Mouse (Mus musculus) thymus, adult 2 months (tissue): Measurements from ENCODE around the gene Gjc2.

ENCODE experiments used
- CTCF ChIP-seq: fragments of 200-500 bp; IDR thresholded peaks from 2 replicates; pipeline ENCODE4 v1.5.1; 2012; ENCODE audit warnings: mild to moderate bottlenecking, control low read depth, low read length, moderate library complexity, borderline replicate concordance; ENCODE audit not compliant: control insufficient read depth, poor library complexity, insufficient read depth; ENCODE audit errors: extremely low read depth
- POLR2A ChIP-seq: fragments of 200-500 bp; IDR thresholded peaks from 2 replicates; pipeline ENCODE4 v1.6.1; 2012; ENCODE audit warnings: mild to moderate bottlenecking, low read length, control low read depth, moderate library complexity; ENCODE audit not compliant: control insufficient read depth, poor library complexity, insufficient read depth; ENCODE audit errors: extremely low read depth

- TF ChIP-seq CTCF (no peak), POLR2A (no peak)
Measured at GRCm38 (mm10) chr11:59232797-59233196, 49.8 kb upstream of the Gjc2 start.
